Mouse (Mus musculus) megakaryocyte, embryonic 14.5 days (primary cell): ENCODE data around the gene Ddx19a.

ENCODE experiments used
- FLI1 ChIP-seq: IDR thresholded peaks from 2 replicates; pipeline ENCODE4 v1.6.1; 2012; ENCODE audit warnings: low read length, inconsistent platforms, mixed read lengths
- GATA1 ChIP-seq: IDR thresholded peaks from 3 replicates; pipeline ENCODE4 v1.6.1; 2012; ENCODE audit warnings: mixed read lengths, low read length, inconsistent platforms, borderline replicate concordance

GRCm38 (mm10) chr8:110928435-110928834, 69.2 kb downstream of the Ddx19a start:
- TF ChIP-seq FLI1 (no peak), GATA1 (no peak)
